Mouse (Mus musculus): ENCODE measurements around the gene Errfi1. TPM values are rescaled to one million over a fixed set of nuclear protein-coding genes. Genes with fewer than 3 reads are reported as not detected.

Gene Errfi1
- polyA plus RNA-seq, 1 experiment from 2014 or later = 25.5 TPM

Other genes with a start within 250 kb of the Errfi1 start
- 1.1 and 1.2 TPM in 2 replicates for gene Slc45a1, start 201.7 kb upstream of the Errfi1 start, polyA plus RNA-seq (2014; fragmentation: Nextera tagmentation; extraction: Ambion mirVana)
- 387 and 401 TPM in 2 replicates for gene Park7, start 60.5 kb downstream of the Errfi1 start, polyA plus RNA-seq (2014; fragmentation: Nextera tagmentation; extraction: Ambion mirVana)
- 0.11 and 0.80 TPM in 2 replicates for gene Tnfrsf9, start 60.6 kb downstream of the Errfi1 start, polyA plus RNA-seq (2014; fragmentation: Nextera tagmentation; extraction: Ambion mirVana)
- not detected in 2 replicates for gene Uts2, start 143.2 kb downstream of the Errfi1 start, polyA plus RNA-seq (2014; fragmentation: Nextera tagmentation; extraction: Ambion mirVana)
- gene Per3, start 190.7 kb downstream of the Errfi1 start, polyA plus RNA-seq (2014; fragmentation: Nextera tagmentation; extraction: Ambion mirVana) = 6.0 and 6.7 TPM in 2 replicates
- gene Vamp3, start 204.0 kb downstream of the Errfi1 start, polyA plus RNA-seq (2014; fragmentation: Nextera tagmentation; extraction: Ambion mirVana) = 51.7 and 54.5 TPM in 2 replicates
- not detected in 2 replicates for gene Gm13090, start 235.7 kb downstream of the Errfi1 start, polyA plus RNA-seq (2014; fragmentation: Nextera tagmentation; extraction: Ambion mirVana)